Mouse (Mus musculus): ENCODE data around the gene Rab3ip. TPM values are rescaled to one million over a fixed set of nuclear protein-coding genes. Genes with fewer than 3 reads are reported as not detected.

The Rab3ip gene
- 28.6 and 29.9 TPM in 2 replicates for polyA plus RNA-seq (2014; fragmentation: Nextera tagmentation; extraction: Ambion mirVana)

- ATAC-seq (ENCODE audit: low read depth) (peak; percentile 94), DNase-seq (ENCODE audit: low spot score) (peak; percentile 91)
- 0% methylated on average over 15 of the region's 103 CpGs for WGBS
- H3K4me1 ChIP-seq (ENCODE audit: control insufficient read depth, insufficient read depth, low read length) = peaks cover 12% of the 10 kb centered on the region; the same call in 1 of the 2 replicates
- no peaks in the 10 kb centered on the region for H3K9me3 ChIP-seq (ENCODE audit: control insufficient read depth, low read length)
- H3K27ac ChIP-seq (replicated peaks; ENCODE audit: low read depth, low read length) = peak within 1 kb of the TSS; percentile 70
- H3K36me3 ChIP-seq (ENCODE audit: control insufficient read depth, insufficient read depth, low read length) = no peaks in the 10 kb centered on the region
- H3K4me3 ChIP-seq (ENCODE audit: low read depth, low read length) = peak within 1 kb of the TSS; percentile 80
- H3K27me3 ChIP-seq (replicated peaks; ENCODE audit: control insufficient read depth, insufficient read depth, low read length) = no peaks in the 10 kb centered on the region
- peak within 1 kb of the TSS; percentile 76 for H3K9ac ChIP-seq (ENCODE audit: low read depth, low read length)
- peak within 1 kb of the TSS; percentile 62 for H3K4me2 ChIP-seq (ENCODE audit: low read depth, low read length)
Observed at GRCm38 (mm10) chr10:116950009-116950769, at the start of gene Rab3ip. Gene Rab3ip (minus strand): TSS chr10:116950769.

GRCm38 (mm10) chr10:116998716-116999455 lies 48.3 kb upstream of the Rab3ip start:
- 73% methylated on average over 17 of the region's 17 CpGs for WGBS
- Histone ChIP-seq H3K4me2 (ENCODE audit: low read depth, low read length) (no peak overlapping the region), H3K9ac (ENCODE audit: low read depth, low read length) (no peak overlapping the region), H3K27ac (replicated peaks; ENCODE audit: low read depth, low read length) (no peak overlapping the region), H3K27me3 (replicated peaks; ENCODE audit: control insufficient read depth, insufficient read depth, low read length) (no peaks in the 10 kb centered on the region), H3K4me1 (ENCODE audit: control insufficient read depth, insufficient read depth, low read length) (0 out of 2 replicates have a peak, but pooled peaks cover 4% of the 10 kb centered on the region), H3K9me3 (ENCODE audit: control insufficient read depth, low read length) (no peaks in the 10 kb centered on the region), H3K36me3 (ENCODE audit: control insufficient read depth, insufficient read depth, low read length) (no peaks in the 10 kb centered on the region), H3K4me3 (ENCODE audit: low read depth, low read length) (no peak overlapping the region)
- no peak for DNase-seq (ENCODE audit: low spot score)
- ATAC-seq (ENCODE audit: low read depth) = no peak

- Histone ChIP-seq H3K36me3 (ENCODE audit: control insufficient read depth, insufficient read depth, low read length) (no peaks in the 10 kb centered on the region), H3K9ac (ENCODE audit: low read depth, low read length) (no peak overlapping the region), H3K4me1 (ENCODE audit: control insufficient read depth, insufficient read depth, low read length) (0 out of 2 replicates have a peak, but pooled peaks cover 4% of the 10 kb centered on the region), H3K4me2 (ENCODE audit: low read depth, low read length) (no peak overlapping the region), H3K27me3 (replicated peaks; ENCODE audit: control insufficient read depth, insufficient read depth, low read length) (no peaks in the 10 kb centered on the region), H3K4me3 (ENCODE audit: low read depth, low read length) (no peak overlapping the region), H3K9me3 (ENCODE audit: control insufficient read depth, low read length) (no peaks in the 10 kb centered on the region), H3K27ac (replicated peaks; ENCODE audit: low read depth, low read length) (no peak overlapping the region)
- 63% methylated on average over 6 of the region's 6 CpGs for WGBS
- DNase-seq (ENCODE audit: low spot score) = no peak
- no peak for ATAC-seq (ENCODE audit: low read depth)
Observed at GRCm38 (mm10) chr10:116996236-116996600, 45.6 kb upstream of the Rab3ip start.

- Histone ChIP-seq H3K9me3 (ENCODE audit: control insufficient read depth, low read length) (no peaks in the 10 kb centered on the region), H3K36me3 (ENCODE audit: control insufficient read depth, insufficient read depth, low read length) (no peaks in the 10 kb centered on the region), H3K9ac (ENCODE audit: low read depth, low read length) (no peak overlapping the region), H3K4me3 (ENCODE audit: low read depth, low read length) (no peak overlapping the region), H3K4me2 (ENCODE audit: low read depth, low read length) (no peak overlapping the region), H3K27me3 (replicated peaks; ENCODE audit: control insufficient read depth, insufficient read depth, low read length) (no peaks in the 10 kb centered on the region), H3K27ac (replicated peaks; ENCODE audit: low read depth, low read length) (no peak overlapping the region), H3K4me1 (ENCODE audit: control insufficient read depth, insufficient read depth, low read length) (0 out of 2 replicates have a peak, but pooled peaks cover 4% of the 10 kb centered on the region)
- WGBS = 64% methylated on average over 6 of the region's 6 CpGs
- ATAC-seq (ENCODE audit: low read depth) (no peak), DNase-seq (ENCODE audit: low spot score) (no peak)
Observed at GRCm38 (mm10) chr10:116995584-116996235, 45.1 kb upstream of the Rab3ip start.

- Histone ChIP-seq H3K27me3 (replicated peaks; ENCODE audit: control insufficient read depth, insufficient read depth, low read length) (no peaks in the 10 kb centered on the region), H3K9ac (ENCODE audit: low read depth, low read length) (no peak overlapping the region), H3K27ac (replicated peaks; ENCODE audit: low read depth, low read length) (no peak overlapping the region), H3K4me1 (ENCODE audit: control insufficient read depth, insufficient read depth, low read length) (0 out of 2 replicates have a peak, but pooled peaks cover 4% of the 10 kb centered on the region), H3K4me2 (ENCODE audit: low read depth, low read length) (no peak overlapping the region), H3K36me3 (ENCODE audit: control insufficient read depth, insufficient read depth, low read length) (no peaks in the 10 kb centered on the region), H3K4me3 (ENCODE audit: low read depth, low read length) (no peak overlapping the region), H3K9me3 (ENCODE audit: control insufficient read depth, low read length) (no peaks in the 10 kb centered on the region)
- ATAC-seq (ENCODE audit: low read depth) = no peak
- no peak for DNase-seq (ENCODE audit: low spot score)
- WGBS = 62% methylated on average over 5 of the region's 5 CpGs
Observed at GRCm38 (mm10) chr10:116995162-116995561, 44.6 kb upstream of the Rab3ip start.

GRCm38 (mm10) chr10:116993971-116994370 lies 43.4 kb upstream of the Rab3ip start:
- Histone ChIP-seq H3K27ac (replicated peaks; ENCODE audit: low read depth, low read length) (no peak overlapping the region), H3K9me3 (ENCODE audit: control insufficient read depth, low read length) (no peaks in the 10 kb centered on the region), H3K27me3 (replicated peaks; ENCODE audit: control insufficient read depth, insufficient read depth, low read length) (no peaks in the 10 kb centered on the region), H3K4me1 (ENCODE audit: control insufficient read depth, insufficient read depth, low read length) (0 out of 2 replicates have a peak, but pooled peaks cover 4% of the 10 kb centered on the region), H3K9ac (ENCODE audit: low read depth, low read length) (no peak overlapping the region), H3K4me3 (ENCODE audit: low read depth, low read length) (no peak overlapping the region), H3K4me2 (ENCODE audit: low read depth, low read length) (no peak overlapping the region), H3K36me3 (ENCODE audit: control insufficient read depth, insufficient read depth, low read length) (no peaks in the 10 kb centered on the region)
- DNase-seq (ENCODE audit: low spot score) (no peak), ATAC-seq (ENCODE audit: low read depth) (no peak)
- 89% methylated on average over 8 of the region's 8 CpGs for WGBS

- Histone ChIP-seq H3K9me3 (ENCODE audit: control insufficient read depth, low read length) (no peaks in the 10 kb centered on the region), H3K27ac (replicated peaks; ENCODE audit: low read depth, low read length) (0 out of 2 replicates have a peak within 1 kb of the TSS, but pooled peaks have one; percentile 17), H3K4me3 (ENCODE audit: low read depth, low read length) (no peak within 1 kb of the TSS), H3K36me3 (ENCODE audit: control insufficient read depth, insufficient read depth, low read length) (no peaks in the 10 kb centered on the region), H3K27me3 (replicated peaks; ENCODE audit: control insufficient read depth, insufficient read depth, low read length) (no peaks in the 10 kb centered on the region), H3K4me1 (ENCODE audit: control insufficient read depth, insufficient read depth, low read length) (no peaks in the 10 kb centered on the region), H3K4me2 (ENCODE audit: low read depth, low read length) (peak within 1 kb of the TSS; percentile 17; the same call in 1 of the 2 replicates), H3K9ac (ENCODE audit: low read depth, low read length) (no peak within 1 kb of the TSS; the same call in 1 of the 2 replicates)
- 38% methylated on average over 21 of the region's 21 CpGs for WGBS
- DNase-seq (ENCODE audit: low spot score) (peak; percentile 45), ATAC-seq (ENCODE audit: low read depth) (no peak)
Observed at GRCm38 (mm10) chr10:116986264-116987082, 35.9 kb upstream of the Rab3ip start, which contains the start of gene Best3. Gene Best3 (plus strand): TSS chr10:116986314.

- no peak overlapping the region for H3K4me2 ChIP-seq (ENCODE audit: low read depth, low read length)
- no peak for DNase-seq (ENCODE audit: low spot score)
- no peak for ATAC-seq (ENCODE audit: low read depth)
- H3K27ac ChIP-seq (replicated peaks; ENCODE audit: low read depth, low read length) = no peak overlapping the region
- no peaks in the 10 kb centered on the region for H3K4me1 ChIP-seq (ENCODE audit: control insufficient read depth, insufficient read depth, low read length)
- H3K4me3 ChIP-seq (ENCODE audit: low read depth, low read length) = no peak overlapping the region
- no peaks in the 10 kb centered on the region for H3K27me3 ChIP-seq (replicated peaks; ENCODE audit: control insufficient read depth, insufficient read depth, low read length)
- no peak overlapping the region for H3K9ac ChIP-seq (ENCODE audit: low read depth, low read length)
- no peaks in the 10 kb centered on the region for H3K9me3 ChIP-seq (ENCODE audit: control insufficient read depth, low read length)
- 68% methylated on average over 12 of the region's 12 CpGs for WGBS
- no peaks in the 10 kb centered on the region for H3K36me3 ChIP-seq (ENCODE audit: control insufficient read depth, insufficient read depth, low read length)
Observed at GRCm38 (mm10) chr10:116984836-116985235, 34.3 kb upstream of the Rab3ip start.
